Mouse (Mus musculus) liver, embryonic 16.5 days (tissue): ENCODE data around the gene Tomm7. TPM values are rescaled to one million over a fixed set of nuclear protein-coding genes. Genes with fewer than 3 reads are reported as not detected.

Experiments
- ATAC-seq: fragments of 200-750 bp; cut with Nextera tagmentation; 2 replicates; pipeline ENCODE4 v1.8.0; 2017; ENCODE audit warnings: low read depth, mild to moderate bottlenecking, moderate number of reproducible peaks, moderate library complexity
- H3K27ac ChIP-seq: fragments of 300-500 bp; sonication (generic); 2 replicates; pipeline ENCODE4 v1.5.1; 2014; ENCODE audit warnings: mild to moderate bottlenecking, low read length
- H3K27me3 ChIP-seq: fragments of 300-500 bp; sonication (generic); 2 replicates; pipeline ENCODE4 v1.6.1; 2014; ENCODE audit warnings: low read depth, low read length, mixed read lengths; ENCODE audit not compliant: control insufficient read depth, insufficient read depth
- H3K36me3 ChIP-seq: fragments of 300-500 bp; sonication (generic); 2 replicates; pipeline ENCODE4 v1.6.1; 2014; ENCODE audit warnings: mild to moderate bottlenecking; ENCODE audit not compliant: control insufficient read depth, insufficient read depth
- H3K4me1 ChIP-seq: fragments of 300-500 bp; sonication (generic); 2 replicates; pipeline ENCODE4 v1.6.1; 2014; ENCODE audit warnings: low read depth, low read length, mixed read lengths; ENCODE audit not compliant: control insufficient read depth
- H3K4me2 ChIP-seq: fragments of 300-500 bp; sonication (generic); 2 replicates; pipeline ENCODE4 v1.6.1; 2014; ENCODE audit warnings: low read depth, low read length, mixed read lengths
- H3K4me3 ChIP-seq: fragments of 300-500 bp; sonication (generic); 2 replicates; pipeline ENCODE4 v1.5.1; 2014; ENCODE audit warnings: low read depth, mild to moderate bottlenecking, low read length
- H3K9ac ChIP-seq: fragments of 300-500 bp; sonication (generic); 2 replicates; pipeline ENCODE4 v1.6.1; 2014; ENCODE audit warnings: low read depth, low read length
- H3K9me3 ChIP-seq: fragments of 300-500 bp; sonication (generic); replicated peaks from 2 replicates; pipeline ENCODE4 v1.6.1; 2016; ENCODE audit warnings: low read length; ENCODE audit not compliant: control insufficient read depth
- WGBS: fragments of 180-500 bp; shearing (Covaris S2); extraction: QIAGEN DNeasy Blood & Tissue Kit; methylation state at CpG from one replicate; pipeline ENCODE4 v1.1.7; 2014; ENCODE audit not compliant: insufficient replicate concordance; 5-methylcytosine and 5-hydroxymethylcytosine counted together
- polyA plus RNA-seq: library from polyadenylated mRNA; unstranded; fragments of >200 nt; fragmentation: Nextera tagmentation; extraction: Ambion mirVana; gene quantifications from 2 replicates; pipeline ENCODE4 v1.2.1, GENCODE M21; 2015

Tomm7 gene
- polyA plus RNA-seq, 1 experiment from 2014 or later, result 50.2 TPM

DNA sequence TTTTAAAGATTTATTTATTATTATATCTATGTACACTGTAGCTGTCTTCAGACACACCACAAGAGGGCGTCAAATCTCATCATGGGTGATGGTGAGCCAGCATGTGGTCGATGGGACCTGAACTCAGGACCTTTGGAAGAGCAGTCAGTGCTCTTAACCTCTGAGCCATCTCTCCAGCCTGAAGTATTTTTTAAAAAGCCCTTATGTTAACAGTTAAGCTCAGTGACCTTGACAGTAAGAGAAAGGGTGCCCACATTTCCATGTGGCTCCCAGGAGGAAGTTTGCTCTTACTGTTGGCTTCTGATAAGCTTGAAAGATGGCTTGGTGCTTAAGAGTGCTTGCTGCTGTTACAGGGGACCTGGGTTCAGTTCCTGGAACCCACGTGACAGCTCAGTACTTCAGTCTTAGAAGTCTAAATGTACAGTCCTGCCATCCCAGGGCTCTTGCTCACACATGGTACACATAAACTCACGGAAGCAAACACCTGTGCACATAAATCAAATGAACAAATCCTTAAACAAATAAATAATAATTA, 54.8 kb downstream of the Tomm7 start:
- ATAC-seq, result peak; percentile 14; the same call in 1 of the 2 replicates
- H3K9ac ChIP-seq, result no peak overlapping the region
- peak overlapping the region; percentile 78 for H3K4me2 ChIP-seq
- H3K27ac ChIP-seq, result no peak overlapping the region; the same call in 1 of the 2 replicates
- WGBS, result 33% methylated on average over 4 of the region's 4 CpGs
- H3K36me3 ChIP-seq, result peaks cover 4% of the 10 kb centered on the region; the same call in 1 of the 2 replicates
- H3K9me3 ChIP-seq, result no peaks in the 10 kb centered on the region
- no peak overlapping the region for H3K4me3 ChIP-seq
- no peaks in the 10 kb centered on the region for H3K27me3 ChIP-seq
- H3K4me1 ChIP-seq, result peaks cover 16% of the 10 kb centered on the region

Other genes starting within 250 kb of the Tomm7 start
- gene Srpk2, start 159.5 kb downstream of the Tomm7 start, polyA plus RNA-seq, result 6.2 and 6.6 TPM in 2 replicates
- gene Pus7, start 60.5 kb downstream of the Tomm7 start, polyA plus RNA-seq, result 11.1 and 11.2 TPM in 2 replicates
- 16.9 TPM in 2 replicates for gene Rint1, start 56.5 kb downstream of the Tomm7 start, polyA plus RNA-seq
- 60.3 and 61.8 TPM in 2 replicates for gene Fam126a, start 186.5 kb upstream of the Tomm7 start, polyA plus RNA-seq